Mouse (Mus musculus) frontal cortex, postnatal 36 days (tissue): ENCODE data around the gene Pacs2.

Source experiments
- DNase-seq, 2 experiments: peaks; one replicate each; pipeline ENCODE4 v3.0.0; 2022; ENCODE audit warnings: low spot score in 2 of 2

Pacs2 gene

GRCm38 (mm10) chr12:113042543-113042942 is 28.2 kb downstream of the Pacs2 start:
- no peak for DNase-seq

DNA sequence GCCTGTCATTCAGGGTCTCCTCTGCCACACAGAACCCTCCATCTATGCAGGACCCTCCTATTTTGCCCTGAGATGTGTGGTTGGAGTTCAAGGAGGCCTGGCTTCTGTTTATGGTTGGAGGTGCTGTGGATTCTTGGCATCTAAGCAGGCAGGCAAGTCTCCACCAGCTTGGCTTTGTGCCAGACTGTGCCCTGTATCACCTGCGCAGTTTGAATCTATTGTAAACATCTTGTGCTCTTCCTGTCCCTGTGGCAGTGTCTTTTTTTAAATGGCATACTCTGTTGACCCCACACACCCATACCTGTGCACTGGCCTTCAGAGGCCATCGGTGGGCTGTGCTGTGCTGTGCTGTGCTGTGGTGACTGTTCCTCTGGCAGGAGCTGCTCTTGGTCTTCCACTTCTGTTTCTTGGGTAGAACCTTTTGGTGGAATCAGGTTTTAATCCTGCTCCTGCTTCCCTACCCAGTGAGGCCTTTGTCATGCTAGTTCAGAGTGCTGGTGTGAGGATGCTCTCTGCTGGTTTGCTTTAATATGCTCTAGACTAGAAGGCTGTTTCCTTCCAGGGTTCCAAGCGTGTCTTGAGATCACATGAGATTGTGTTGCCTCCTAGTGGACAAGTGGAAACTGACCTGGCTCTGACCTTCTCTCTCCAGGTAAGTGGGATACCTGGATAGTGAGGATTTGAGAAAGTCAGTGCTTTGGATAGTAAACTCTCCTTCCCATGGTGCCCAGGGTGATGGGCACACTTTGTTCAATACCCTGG is 30.8 kb downstream of the Pacs2 start:
- DNase-seq, result peak in 1 of 2 experiments; percentile 34

DNA sequence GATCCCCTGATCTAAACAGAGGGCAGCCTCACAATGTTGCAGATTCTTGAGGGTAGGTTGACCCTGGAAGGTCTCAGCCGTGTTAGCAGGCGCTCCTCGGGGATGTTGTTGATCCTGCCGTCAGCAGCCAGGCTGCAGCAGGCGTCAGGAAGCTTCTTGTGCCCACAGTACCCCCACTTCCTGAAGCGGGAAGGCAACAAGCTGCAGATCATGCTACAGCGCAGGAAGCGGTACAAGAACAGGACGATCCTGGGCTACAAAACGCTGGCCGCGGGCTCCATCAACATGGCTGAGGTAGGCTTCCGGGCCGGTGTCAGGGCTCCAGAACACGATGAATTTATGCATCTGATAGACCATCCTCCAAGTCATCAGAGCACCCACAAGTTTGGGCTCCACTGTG is 32.6 kb downstream of the Pacs2 start:
- no peak for DNase-seq

GRCm38 (mm10) chr12:113048103-113048502 is 33.8 kb downstream of the Pacs2 start:
- peak in 1 of 2 experiments; percentile 11 for DNase-seq

DNA sequence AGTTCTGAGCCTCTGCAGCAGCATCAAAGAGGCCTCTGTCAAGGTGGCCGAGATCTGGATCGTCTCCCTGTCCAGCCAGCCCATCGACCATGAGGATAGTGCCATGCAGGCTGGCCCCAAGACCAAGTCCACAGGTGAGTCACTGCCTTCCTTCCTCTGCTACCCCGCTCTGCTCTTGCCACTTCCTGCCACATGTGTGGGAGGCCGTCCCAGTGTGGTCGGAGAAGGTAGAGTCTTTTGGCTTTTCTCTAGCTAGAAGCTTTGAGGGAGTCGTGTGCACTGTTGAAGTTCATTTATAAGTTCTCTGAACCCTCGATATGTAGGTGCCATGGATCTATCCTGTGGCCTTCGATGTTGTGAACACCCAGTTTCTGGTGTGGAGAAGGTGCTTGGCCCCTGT is 35.5 kb downstream of the Pacs2 start:
- no peak for DNase-seq

DNA sequence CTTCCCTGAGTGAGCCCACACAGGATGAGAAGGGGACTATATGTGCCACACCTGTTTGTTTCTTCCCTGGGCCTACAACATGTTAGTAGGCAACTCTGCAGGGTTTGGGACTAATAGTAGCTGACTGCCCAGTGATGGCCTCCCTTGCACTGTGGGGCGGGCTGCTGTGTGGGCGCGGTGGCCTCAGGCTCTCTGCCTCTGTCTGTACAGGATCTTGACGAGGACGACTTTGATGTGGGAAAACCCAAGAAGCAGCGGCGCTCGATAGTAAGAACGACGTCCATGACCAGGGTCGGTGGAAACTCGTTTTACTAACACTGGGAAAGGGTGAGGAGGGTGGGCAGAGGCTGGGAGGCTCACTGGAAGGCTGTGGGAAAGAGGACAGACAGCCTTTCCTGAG is 36.4 kb downstream of the Pacs2 start:
- DNase-seq, result no peak

DNA sequence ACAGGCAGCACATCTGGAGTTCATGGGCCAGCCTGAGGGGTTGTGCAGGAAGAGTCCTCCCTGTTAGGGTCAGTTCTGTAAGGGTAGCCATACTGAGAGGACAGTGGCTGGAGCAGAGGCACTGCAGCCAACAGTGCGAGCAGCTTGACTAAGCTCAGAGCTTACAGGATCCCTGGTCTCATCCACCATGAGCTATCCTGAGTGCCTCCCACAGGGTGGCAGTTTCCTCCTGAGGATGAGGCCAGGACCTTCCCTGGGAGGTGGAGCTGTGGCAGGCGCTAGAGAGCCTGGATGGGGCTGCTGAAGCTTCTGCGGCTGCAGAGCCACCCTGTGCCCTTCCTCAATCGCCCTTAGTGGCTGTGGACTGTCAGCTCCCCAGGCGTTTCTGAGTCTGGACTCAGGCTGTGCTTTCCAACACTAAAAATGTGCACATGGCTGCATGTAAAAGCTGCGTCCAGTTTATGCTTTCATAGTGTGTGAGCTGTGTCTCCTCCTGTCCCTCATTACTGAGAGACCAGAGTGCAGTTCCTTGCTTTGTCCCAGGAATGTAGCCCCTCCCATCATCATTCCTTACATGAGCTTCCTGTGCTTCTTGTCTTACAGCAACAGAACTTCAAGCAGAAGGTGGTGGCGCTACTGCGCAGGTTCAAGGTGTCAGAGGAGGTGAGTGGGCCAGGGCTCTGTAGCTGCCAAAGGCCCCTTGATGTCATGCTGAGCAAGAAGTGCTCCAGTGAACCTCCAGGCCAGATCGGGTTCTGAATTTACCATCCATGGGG is 37.5 kb downstream of the Pacs2 start:
- DNase-seq, result no peak

DNA sequence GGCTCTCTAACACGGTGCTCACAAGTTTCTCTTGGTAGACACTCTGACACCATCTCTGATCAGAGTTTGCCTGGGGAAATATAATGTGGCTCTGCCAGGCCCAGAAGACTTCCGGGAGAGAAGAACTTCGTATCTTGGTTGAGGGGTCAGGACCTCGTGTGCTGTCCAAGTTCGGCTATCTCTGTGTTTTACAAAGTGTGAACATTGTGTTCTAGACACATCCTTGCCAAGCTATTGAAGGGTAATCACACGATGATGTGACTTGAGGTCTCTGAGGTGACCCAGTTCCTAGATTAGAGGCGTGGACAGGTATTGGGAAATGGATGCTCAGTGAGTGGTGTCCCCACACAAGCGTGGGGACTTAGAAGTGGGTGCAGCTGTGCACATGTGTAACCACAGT is 41.8 kb downstream of the Pacs2 start:
- no peak for DNase-seq

GRCm38 (mm10) chr12:113060178-113060577 is 45.9 kb downstream of the Pacs2 start:
- no peak for DNase-seq

GRCm38 (mm10) chr12:113061606-113062005 is 47.3 kb downstream of the Pacs2 start:
- DNase-seq, result no peak

DNA sequence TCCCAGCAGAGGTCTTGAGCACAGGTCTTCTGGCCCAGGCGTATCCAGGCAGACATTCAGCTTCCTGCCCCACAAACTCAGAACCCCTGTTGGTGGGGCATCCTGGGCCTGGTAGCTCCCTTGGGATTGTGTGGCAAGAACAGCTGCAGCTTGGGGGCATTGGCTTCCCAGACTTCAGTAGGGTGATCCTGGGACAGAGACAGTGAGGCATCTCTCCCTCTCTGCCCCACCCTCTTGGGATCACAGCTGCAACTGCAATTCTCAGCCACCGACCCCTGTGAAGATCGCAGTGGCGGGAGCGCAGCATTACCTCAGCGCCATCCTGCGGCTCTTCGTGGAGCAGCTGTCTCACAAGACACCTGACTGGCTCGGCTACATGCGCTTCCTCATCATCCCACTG is 47.9 kb downstream of the Pacs2 start:
- DNase-seq, result no peak

GRCm38 (mm10) chr12:113063700-113064099 is 49.4 kb downstream of the Pacs2 start:
- DNase-seq, result no peak

DNA sequence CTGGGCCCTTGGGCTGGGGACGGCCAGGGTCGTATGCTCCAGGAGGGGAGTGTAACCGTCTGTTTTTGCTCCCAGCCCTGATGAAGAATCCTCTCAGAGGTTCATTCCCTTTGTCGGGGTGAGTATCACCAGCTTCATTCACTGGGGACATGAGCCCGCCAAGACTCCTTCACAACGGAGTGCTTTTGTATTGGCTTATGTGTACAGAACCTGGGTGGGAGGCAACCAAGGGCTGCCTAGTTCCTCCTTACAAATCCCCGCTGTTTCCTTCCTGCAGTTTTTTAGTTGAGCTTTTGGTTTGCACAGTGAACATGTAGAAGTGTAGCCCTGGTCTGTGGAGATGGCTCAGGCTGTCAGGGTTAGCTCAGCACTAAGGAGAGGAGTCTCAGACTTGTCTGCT is 53.7 kb downstream of the Pacs2 start:
- DNase-seq, result no peak

DNA sequence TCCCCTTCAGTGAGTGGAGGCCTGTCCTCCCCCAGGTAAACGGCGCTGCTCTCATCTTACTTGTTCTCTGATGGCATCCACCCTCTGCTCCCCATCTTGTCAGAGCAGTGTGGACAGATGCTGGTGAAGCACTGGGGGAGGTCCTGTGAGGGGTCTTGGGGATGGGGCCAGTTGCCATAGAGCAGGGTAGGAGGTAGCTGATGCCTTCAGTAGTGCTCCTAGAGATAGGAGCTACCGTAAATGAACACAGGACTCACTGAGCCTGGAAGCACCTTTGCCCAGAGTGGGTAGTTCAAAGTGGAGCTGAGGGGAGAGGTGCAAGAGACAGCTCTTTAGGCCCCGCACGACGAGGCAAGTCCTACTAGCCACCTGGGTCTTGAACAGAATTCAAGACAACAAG is 55.1 kb downstream of the Pacs2 start:
- DNase-seq, result no peak

GRCm38 (mm10) chr12:113071321-113071720 is 57.0 kb downstream of the Pacs2 start:
- no peak for DNase-seq

GRCm38 (mm10) chr12:113071827-113072226 is 57.5 kb downstream of the Pacs2 start:
- no peak for DNase-seq

- DNase-seq, result peak in 1 of 2 experiments; percentile 21
Observed at GRCm38 (mm10) chr12:113073420-113074328, 59.4 kb downstream of the Pacs2 start.

- peak; percentile 84 to 91 for DNase-seq
Observed at GRCm38 (mm10) chr12:113074329-113075062, 60.2 kb downstream of the Pacs2 start, which contains the start of gene Tex22. Gene Tex22, plus strand, starts transcription at chr12:113074502.

DNA sequence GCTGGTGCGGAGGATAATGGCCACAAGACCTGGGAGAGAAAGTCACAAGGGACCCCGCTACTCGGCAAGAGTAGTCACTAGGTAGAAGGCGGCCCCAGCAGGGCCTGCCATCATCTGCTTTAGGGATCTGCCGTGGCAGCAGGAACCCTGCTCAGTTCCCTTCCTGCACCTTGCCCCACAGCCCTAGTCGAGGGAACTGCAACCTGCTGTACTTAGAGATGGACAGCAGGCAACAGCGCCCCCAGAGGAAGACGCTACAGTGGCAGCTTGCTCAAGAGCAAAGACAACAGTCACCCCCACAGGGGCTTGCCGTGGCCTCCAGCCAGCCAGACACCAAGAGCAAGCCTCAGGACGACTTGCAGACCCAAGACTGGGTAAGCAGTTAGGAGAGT is 60.8 kb downstream of the Pacs2 start:
- DNase-seq, result peak; percentile 84 to 86

GRCm38 (mm10) chr12:113075486-113075885 is 61.2 kb downstream of the Pacs2 start:
- DNase-seq, result no peak

- DNase-seq, result no peak
Observed at GRCm38 (mm10) chr12:113087276-113087675, 73.0 kb downstream of the Pacs2 start.
